Mouse (Mus musculus) liver, embryonic 14.5 days (tissue): ENCODE measurements around the gene Adsl. TPM values are rescaled to one million over a fixed set of nuclear protein-coding genes. Genes with fewer than 3 reads are reported as not detected.

Source experiments
- ATAC-seq: fragments of 200-750 bp; cut with Nextera tagmentation; 2 replicates; pipeline ENCODE4 v1.8.0; 2017; ENCODE audit warnings: moderate number of reproducible peaks, mild to moderate bottlenecking, moderate library complexity; ENCODE audit not compliant: insufficient read depth
- DNase-seq, 3 experiments: peaks; one replicate each; pipeline ENCODE4 v3.0.0-alpha.2; 2012 to 2013; ENCODE audit warnings: low read depth in 3 of 3, low spot score in 3 of 3
- H3K27ac ChIP-seq: fragments of 300-500 bp; sonication (generic); 2 replicates; pipeline ENCODE4 v1.5.1; 2014; ENCODE audit warnings: moderate library complexity, mild to moderate bottlenecking, control low read depth, inconsistent platforms
- H3K27me3 ChIP-seq: fragments of 300-500 bp; sonication (generic); 2 replicates; pipeline ENCODE4 v1.6.1; 2014; ENCODE audit warnings: mild to moderate bottlenecking, low read length, moderate library complexity; ENCODE audit not compliant: control insufficient read depth, insufficient read depth
- H3K36me3 ChIP-seq: fragments of 300-500 bp; sonication (generic); replicated peaks from 2 replicates; pipeline ENCODE4 v1.6.1; 2014; ENCODE audit warnings: low read depth; ENCODE audit not compliant: control insufficient read depth, insufficient read depth
- H3K4me1 ChIP-seq, 2 experiments: fragments of 200-500 bp in 1 of 2; fragments of 300-500 bp in 1 of 2; sonication (generic) in 1 of 2; replicated peaks; 2 replicates each; pipeline ENCODE4 v1.6.1; 2012 to 2014; ENCODE audit warnings: antibody characterized with exemption in 1 of 2, inconsistent platforms in 1 of 2, low read length in 1 of 2; ENCODE audit not compliant: control insufficient read depth in 2 of 2, insufficient read depth in 2 of 2
- H3K4me2 ChIP-seq: fragments of 300-500 bp; sonication (generic); 2 replicates; pipeline ENCODE4 v1.6.1; 2014; ENCODE audit warnings: low read depth, mild to moderate bottlenecking, control low read depth, moderate library complexity
- H3K4me3 ChIP-seq, 2 experiments: fragments of 200-500 bp in 1 of 2; fragments of 300-500 bp in 1 of 2; sonication (generic) in 1 of 2; 2 replicates each; pipeline ENCODE4 v1.5.1; 2012 to 2014; ENCODE audit warnings: low read depth in 2 of 2, low read length in 2 of 2, mild to moderate bottlenecking in 2 of 2, control low read depth in 1 of 2, inconsistent platforms in 1 of 2, moderate library complexity in 1 of 2; ENCODE audit not compliant: insufficient read depth in 1 of 2
- H3K9ac ChIP-seq: fragments of 300-500 bp; sonication (generic); replicated peaks from 2 replicates; pipeline ENCODE4 v1.6.1; 2014; ENCODE audit warnings: mild to moderate bottlenecking, control low read depth, moderate library complexity
- H3K9me3 ChIP-seq: fragments of 300-500 bp; sonication (generic); 2 replicates; pipeline ENCODE4 v1.6.1; 2016; ENCODE audit warnings: low read length, mixed read lengths; ENCODE audit not compliant: control insufficient read depth
- CTCF ChIP-seq: IDR thresholded peaks from 2 replicates; pipeline ENCODE4 v1.5.1; 2016; ENCODE audit warnings: antibody characterized with exemption, low read depth, control low read depth
- EP300 ChIP-seq: IDR thresholded peaks from 2 replicates; pipeline ENCODE4 v1.6.1; 2016; ENCODE audit warnings: antibody characterized with exemption, low read depth
- WGBS: fragments of 180-500 bp; shearing (Covaris S2); extraction: QIAGEN DNeasy Blood & Tissue Kit; methylation state at CpG from one replicate; pipeline ENCODE4 v1.1.7; 2014; ENCODE audit not compliant: insufficient replicate concordance; 5-methylcytosine and 5-hydroxymethylcytosine counted together
- polyA plus RNA-seq, 2 experiments: library from polyadenylated mRNA; depleted of rRNA in 1 of 2; stranded (reverse) in 1 of 2; unstranded in 1 of 2; fragments of >200 nt; fragmentation: Nextera tagmentation in 1 of 2; extraction: Ambion mirVana in 1 of 2; gene quantifications; 2 replicates each; pipeline versions ENCODE4 v1.2.1 to v1.2.3; 2012 to 2014

Gene Adsl
- polyA plus RNA-seq, 2 experiments = 43.8 to 48.2 TPM

DNA sequence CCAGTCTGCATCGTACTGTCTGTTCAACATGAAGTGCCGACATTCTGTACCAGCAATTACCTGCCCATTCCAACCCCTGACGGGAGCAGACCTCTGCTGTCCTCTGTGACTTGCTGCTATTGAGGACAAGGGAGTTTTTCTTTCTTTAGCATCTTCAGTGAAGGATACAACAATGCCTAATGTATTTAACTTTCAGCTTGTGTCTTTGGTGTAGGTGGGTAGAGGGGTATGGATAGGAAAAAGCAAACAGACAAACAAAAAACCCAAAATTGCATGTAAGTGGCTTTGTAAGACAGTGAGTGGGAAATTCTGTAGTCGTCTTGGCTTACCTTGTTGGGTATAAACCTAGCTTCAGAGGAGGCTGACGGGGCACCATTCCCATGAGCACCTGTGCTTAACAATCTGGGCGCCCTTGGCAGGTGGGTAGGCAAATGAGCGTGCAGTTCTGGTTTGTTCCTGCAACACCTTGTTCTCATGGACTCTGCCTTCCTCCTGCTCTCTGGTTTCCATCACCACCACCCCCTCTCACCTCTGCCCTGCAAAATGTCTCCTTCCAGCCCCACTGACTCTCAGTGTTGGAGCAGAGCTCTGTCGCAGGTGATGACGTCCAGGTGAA lies 16.8 kb upstream of the Adsl start:
- H3K9me3 ChIP-seq = no peaks in the 10 kb centered on the region
- TF ChIP-seq EP300 (no peak), CTCF (no peak)
- no peak overlapping the region for H3K27ac ChIP-seq
- no peak overlapping the region for H3K9ac ChIP-seq
- no peak for ATAC-seq
- no peaks in the 10 kb centered on the region for H3K27me3 ChIP-seq
- H3K4me3 ChIP-seq = no peak overlapping the region
- WGBS = 89% methylated on average over 9 of the region's 9 CpGs
- H3K36me3 ChIP-seq = peaks cover 56% of the 10 kb centered on the region
- no peak for DNase-seq
- H3K4me1 ChIP-seq = peaks cover 0 to 5% of the 10 kb centered on the region in 2 experiments; a peak in 1 of 4 replicates
- H3K4me2 ChIP-seq = no peak overlapping the region

DNA sequence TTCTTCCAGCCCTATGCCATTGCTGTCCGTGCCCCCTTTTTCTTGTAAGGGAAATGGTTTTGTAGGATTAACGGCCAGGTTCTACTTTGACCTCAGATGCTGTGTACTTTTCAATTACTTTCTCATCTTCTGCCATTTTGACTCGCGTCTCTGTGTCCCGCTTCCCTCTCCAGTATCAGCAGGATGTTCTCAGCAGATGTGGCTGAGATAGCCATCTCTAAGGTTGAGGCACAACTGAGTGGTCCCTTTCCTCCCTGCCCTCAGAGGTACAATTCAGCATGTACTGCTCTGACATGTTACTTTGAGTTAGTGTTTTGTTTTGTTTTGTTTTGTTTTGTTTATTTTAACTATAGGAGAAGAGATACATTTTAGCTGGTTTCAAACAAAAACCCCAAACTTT lies 13.4 kb upstream of the Adsl start:
- DNase-seq (no peak), ATAC-seq (no peak)
- TF ChIP-seq EP300 (no peak), CTCF (no peak)
- no peak overlapping the region for H3K9ac ChIP-seq
- 32% methylated on average over 5 of the region's 5 CpGs for WGBS
- H3K27ac ChIP-seq = no peak overlapping the region
- H3K4me1 ChIP-seq = peaks cover 0 to 8% of the 10 kb centered on the region in 2 experiments; a peak in 2 of 4 replicates
- peaks cover 29% of the 10 kb centered on the region for H3K36me3 ChIP-seq
- no peaks in the 10 kb centered on the region for H3K9me3 ChIP-seq
- H3K4me3 ChIP-seq = no peak overlapping the region
- H3K27me3 ChIP-seq = no peaks in the 10 kb centered on the region
- no peak overlapping the region for H3K4me2 ChIP-seq

DNA sequence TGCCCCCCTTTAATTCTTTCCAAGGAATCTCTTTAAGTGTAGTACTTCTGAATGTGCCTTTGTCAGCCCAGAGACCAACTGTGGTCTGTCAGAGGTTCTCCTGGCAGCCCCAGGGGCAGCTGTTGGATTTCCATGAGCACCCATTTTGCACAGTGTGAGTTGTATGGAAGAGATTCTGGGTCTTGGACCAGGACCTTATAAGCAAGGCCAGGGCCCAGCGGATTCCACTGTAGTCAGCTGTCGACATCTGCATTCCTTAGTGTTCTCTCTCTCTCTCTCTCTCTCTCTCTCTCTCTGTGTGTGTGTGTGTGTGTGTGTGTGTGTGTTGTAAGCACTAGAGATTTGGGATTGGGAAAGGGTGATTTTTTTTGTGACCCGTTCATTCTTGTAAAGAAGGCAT lies 11.6 kb upstream of the Adsl start:
- peaks cover 0 to 5% of the 10 kb centered on the region in 2 experiments; a peak in 2 of 4 replicates for H3K4me1 ChIP-seq
- no peaks in the 10 kb centered on the region for H3K27me3 ChIP-seq
- H3K36me3 ChIP-seq = peaks cover 17% of the 10 kb centered on the region
- H3K9ac ChIP-seq = no peak overlapping the region
- ATAC-seq (no peak), DNase-seq (no peak)
- 90% methylated on average over 3 of the region's 3 CpGs for WGBS
- no peak overlapping the region for H3K27ac ChIP-seq
- H3K9me3 ChIP-seq = no peaks in the 10 kb centered on the region
- no peak overlapping the region for H3K4me3 ChIP-seq
- TF ChIP-seq EP300 (no peak), CTCF (no peak)
- H3K4me2 ChIP-seq = no peak overlapping the region

DNA sequence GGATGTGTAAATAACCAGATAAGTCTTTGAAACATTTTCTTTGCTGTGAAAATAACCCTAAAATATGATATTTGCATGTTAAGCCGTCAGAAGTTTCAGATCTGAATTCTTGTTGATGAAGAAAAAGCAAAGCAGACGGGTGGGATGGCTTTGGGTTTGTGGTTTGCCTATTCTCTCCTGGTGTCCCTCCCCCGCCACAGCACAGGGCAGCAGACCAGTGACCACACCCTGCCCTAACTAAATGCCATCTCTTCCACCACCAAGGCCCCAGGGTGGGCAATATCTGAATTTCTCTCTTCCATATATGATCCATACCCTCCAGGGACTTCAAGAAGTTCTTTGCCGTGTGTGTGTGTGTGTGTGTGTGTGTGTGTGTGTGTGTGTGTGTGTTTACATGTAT lies 9.7 kb upstream of the Adsl start:
- no peak overlapping the region for H3K4me3 ChIP-seq
- peaks cover 13% of the 10 kb centered on the region for H3K36me3 ChIP-seq
- 45% methylated on average over 4 of the region's 4 CpGs for WGBS
- H3K4me1 ChIP-seq = peaks cover 0 to 5% of the 10 kb centered on the region in 2 experiments; a peak in 2 of 4 replicates
- DNase-seq (no peak), ATAC-seq (no peak)
- no peak for TF ChIP-seq EP300
- TF ChIP-seq CTCF = no peak
- H3K9ac ChIP-seq = no peak overlapping the region
- H3K4me2 ChIP-seq = no peak overlapping the region
- H3K27me3 ChIP-seq = no peaks in the 10 kb centered on the region
- no peak overlapping the region for H3K27ac ChIP-seq
- no peaks in the 10 kb centered on the region for H3K9me3 ChIP-seq

DNA sequence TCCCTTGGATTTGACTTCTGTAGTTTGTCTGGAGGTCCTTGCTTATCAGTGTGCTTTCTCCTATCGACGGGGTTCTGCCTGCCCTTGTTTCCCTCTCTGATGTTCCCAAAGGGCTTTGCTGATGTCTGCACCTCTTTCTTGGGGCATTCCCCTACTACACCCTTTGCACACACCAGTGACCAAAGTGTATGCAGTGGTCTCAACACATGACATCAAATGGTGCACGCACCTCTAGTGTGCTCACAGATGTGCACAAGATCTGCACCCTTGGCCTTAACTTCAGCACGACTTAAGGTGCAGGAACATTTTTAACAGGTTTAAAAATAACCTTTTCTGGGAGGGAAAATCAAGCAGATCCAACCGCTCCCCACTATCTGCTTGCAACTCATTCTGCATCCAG lies 8.9 kb upstream of the Adsl start:
- 50% methylated on average over 5 of the region's 5 CpGs for WGBS
- no peak for TF ChIP-seq CTCF
- TF ChIP-seq EP300 = no peak

More for the DNA sequence above, 8.9 kb upstream of the Adsl start:
- Histone ChIP-seq H3K27me3 (no peaks in the 10 kb centered on the region), H3K4me1 (peaks cover 0 to 3% of the 10 kb centered on the region in 2 experiments; a peak in 2 of 4 replicates), H3K4me2 (no peak overlapping the region), H3K9ac (no peak overlapping the region), H3K4me3 (no peak overlapping the region), H3K9me3 (no peaks in the 10 kb centered on the region), H3K27ac (no peak overlapping the region), H3K36me3 (peaks cover 11% of the 10 kb centered on the region; the same call in 1 of the 2 replicates)
- DNase-seq (no peak), ATAC-seq (no peak)
